Mouse (Mus musculus): ENCODE measurements around the gene Mrpl21.

DNA sequence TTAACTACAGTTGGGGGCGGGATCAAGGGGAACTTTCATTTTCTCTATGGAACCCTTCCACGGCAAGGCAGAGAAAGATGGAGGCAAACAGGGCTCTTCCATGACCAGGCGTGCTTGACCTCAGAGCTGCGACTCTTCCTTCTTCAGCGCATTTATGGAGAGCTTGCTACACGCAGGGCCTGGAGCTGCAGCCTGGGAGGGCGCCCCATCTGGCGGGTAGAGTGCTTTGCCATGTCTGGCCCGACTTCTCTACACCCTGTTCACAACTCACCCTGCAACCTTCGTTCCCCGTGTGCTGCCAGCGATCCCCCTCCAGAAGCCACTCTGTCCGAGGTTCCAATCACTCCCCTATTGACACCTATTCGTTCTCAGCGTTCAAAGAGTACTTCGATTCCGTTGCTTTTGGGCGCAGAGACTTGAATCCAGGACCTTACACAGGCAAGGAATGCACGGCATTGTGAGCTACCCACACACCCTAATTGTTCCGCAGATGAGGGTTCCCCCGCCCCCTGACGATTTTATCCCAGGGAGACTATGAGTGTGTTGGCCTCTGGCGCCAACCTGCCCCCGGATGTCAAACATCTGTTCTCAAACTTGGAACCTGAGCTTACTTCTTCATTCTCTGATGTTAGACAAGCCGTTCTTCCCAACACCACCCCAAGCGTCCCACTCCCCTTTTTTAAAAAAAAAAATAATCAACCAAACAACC lies 39.7 kb downstream of the Mrpl21 start, which contains the start of gene Cpt1a:
- no peak for TF ChIP-seq HCFC1 (IDR thresholded peaks at IDR 0.05; ENCODE audit: low read depth, low read length)
- peak in 1 of 2 experiments; percentile 55; a peak in 2 of 4 replicates for TF ChIP-seq CTCF (conservative IDR thresholded peaks at IDR 0.05 in 1 of 2, IDR thresholded peaks at IDR 0.05 in 1 of 2; ENCODE audit: low read depth in 2 of 2, low read length in 2 of 2)
- TF ChIP-seq EP300 (IDR thresholded peaks at IDR 0.05; ENCODE audit: low read length) = no peak
- no peak for TF ChIP-seq CHD2 (IDR thresholded peaks at IDR 0.05; ENCODE audit: low read length)
- TF ChIP-seq TBP (conservative IDR thresholded peaks at IDR 0.05; ENCODE audit: low read depth, low read length) = no peak
- TF ChIP-seq ETS1 (conservative IDR thresholded peaks at IDR 0.05; ENCODE audit: low read depth, low read length) = no peak
- TF ChIP-seq NELFE (IDR thresholded peaks at IDR 0.05; ENCODE audit: low read depth, low read length) = no peak
- no peak for TF ChIP-seq GABPA (IDR thresholded peaks at IDR 0.05; ENCODE audit: insufficient replicate concordance, low read depth, low read length)
- no peak for TF ChIP-seq CHD1 (IDR thresholded peaks at IDR 0.05; ENCODE audit: low read depth, low read length)
- TF ChIP-seq MAFK (IDR thresholded peaks at IDR 0.05; ENCODE audit: insufficient replicate concordance, low read length) = no peak
